Mouse (Mus musculus) lung, embryonic 15.5 days (tissue): ENCODE results near the gene Snrnp70. TPM values are rescaled to one million over a fixed set of nuclear protein-coding genes. Genes with fewer than 3 reads are reported as not detected.

ENCODE experiments used
- ATAC-seq: fragments of 200-750 bp; cut with Nextera tagmentation; 2 replicates; pipeline ENCODE4 v1.8.0; 2017; ENCODE audit warnings: moderate number of reproducible peaks, borderline replicate concordance; ENCODE audit not compliant: low FRiP score, low TSS enrichment; ENCODE audit errors: extremely low read depth
- H3K27ac ChIP-seq: fragments of 300-500 bp; sonication (generic); 2 replicates; pipeline ENCODE4 v1.5.1; 2015; ENCODE audit warnings: moderate library complexity, mild to moderate bottlenecking, inconsistent platforms
- H3K27me3 ChIP-seq: fragments of 300-500 bp; sonication (generic); 2 replicates; pipeline ENCODE4 v1.6.1; 2015; ENCODE audit warnings: inconsistent platforms
- H3K36me3 ChIP-seq: fragments of 300-500 bp; sonication (generic); 2 replicates; pipeline ENCODE4 v1.6.1; 2015; ENCODE audit warnings: inconsistent platforms
- H3K4me1 ChIP-seq: fragments of 300-500 bp; sonication (generic); 2 replicates; pipeline ENCODE4 v1.6.1; 2015; ENCODE audit warnings: inconsistent platforms
- H3K4me2 ChIP-seq: fragments of 300-500 bp; sonication (generic); 2 replicates; pipeline ENCODE4 v1.6.1; 2015; ENCODE audit warnings: inconsistent platforms, mild to moderate bottlenecking, moderate library complexity
- H3K4me3 ChIP-seq: fragments of 300-500 bp; sonication (generic); 2 replicates; pipeline ENCODE4 v1.5.1; 2015; ENCODE audit warnings: mild to moderate bottlenecking, inconsistent platforms
- H3K9ac ChIP-seq: fragments of 300-500 bp; sonication (generic); 2 replicates; pipeline ENCODE4 v1.6.1; 2015; ENCODE audit warnings: inconsistent platforms
- H3K9me3 ChIP-seq: fragments of 300-500 bp; sonication (generic); 2 replicates; pipeline ENCODE4 v1.6.1; 2016; ENCODE audit warnings: inconsistent platforms
- WGBS: fragments of 180-500 bp; shearing (Covaris S2); methylation state at CpG from one replicate; pipeline ENCODE4 v1.1.7; 2015; 5-methylcytosine and 5-hydroxymethylcytosine counted together
- polyA plus RNA-seq: library from polyadenylated mRNA; unstranded; fragments of >200 nt; fragmentation: Nextera tagmentation; extraction: Ambion mirVana; gene quantifications from 2 replicates; pipeline ENCODE4 v1.2.1, GENCODE M21; 2015

Gene Snrnp70
- polyA plus RNA-seq, 1 experiment from 2014 or later, result 224 TPM

DNA sequence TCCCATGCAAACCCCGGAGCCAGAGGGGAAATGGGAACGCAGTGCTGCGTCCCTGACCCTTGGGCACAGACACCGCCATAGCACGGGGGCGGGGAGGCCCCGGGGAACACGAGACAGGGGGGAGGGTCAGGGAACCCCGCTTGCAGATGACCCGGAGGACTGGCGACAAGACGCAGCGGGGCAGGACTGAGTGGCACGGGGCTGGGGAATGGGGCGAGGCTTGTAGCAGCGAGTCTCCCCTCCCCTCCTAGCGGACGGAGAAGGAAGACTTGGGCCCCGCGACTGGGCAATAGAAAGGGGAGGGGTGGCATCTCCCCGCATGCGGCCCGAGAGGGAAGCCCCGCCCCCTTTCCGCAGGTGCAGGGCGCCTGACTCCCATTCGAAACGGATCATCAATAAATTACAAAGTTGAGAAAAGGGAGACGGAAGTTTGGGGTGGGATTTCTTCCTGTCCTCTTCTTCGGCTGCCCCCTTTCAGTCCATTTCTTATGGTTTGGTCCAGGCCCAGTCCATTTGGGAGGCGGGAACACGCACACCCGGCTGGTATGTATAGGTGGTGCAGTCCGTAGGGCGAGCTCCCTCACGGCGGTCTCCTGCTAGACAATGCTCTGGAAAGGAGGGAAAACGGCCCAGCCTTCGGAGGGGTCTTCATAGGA is 56.0 kb downstream of the Snrnp70 start:
- Histone ChIP-seq H3K27me3 (no peaks in the 10 kb centered on the region), H3K4me3 (peak overlapping the region; percentile 55), H3K36me3 (no peaks in the 10 kb centered on the region), H3K9ac (peak overlapping the region; percentile 64), H3K4me1 (peaks cover 52% of the 10 kb centered on the region), H3K27ac (peak overlapping the region; percentile 70), H3K9me3 (no peaks in the 10 kb centered on the region), H3K4me2 (peak overlapping the region; percentile 91)
- 0% methylated on average over 35 of the region's 39 CpGs for WGBS
- peak; percentile 82 for ATAC-seq

DNA sequence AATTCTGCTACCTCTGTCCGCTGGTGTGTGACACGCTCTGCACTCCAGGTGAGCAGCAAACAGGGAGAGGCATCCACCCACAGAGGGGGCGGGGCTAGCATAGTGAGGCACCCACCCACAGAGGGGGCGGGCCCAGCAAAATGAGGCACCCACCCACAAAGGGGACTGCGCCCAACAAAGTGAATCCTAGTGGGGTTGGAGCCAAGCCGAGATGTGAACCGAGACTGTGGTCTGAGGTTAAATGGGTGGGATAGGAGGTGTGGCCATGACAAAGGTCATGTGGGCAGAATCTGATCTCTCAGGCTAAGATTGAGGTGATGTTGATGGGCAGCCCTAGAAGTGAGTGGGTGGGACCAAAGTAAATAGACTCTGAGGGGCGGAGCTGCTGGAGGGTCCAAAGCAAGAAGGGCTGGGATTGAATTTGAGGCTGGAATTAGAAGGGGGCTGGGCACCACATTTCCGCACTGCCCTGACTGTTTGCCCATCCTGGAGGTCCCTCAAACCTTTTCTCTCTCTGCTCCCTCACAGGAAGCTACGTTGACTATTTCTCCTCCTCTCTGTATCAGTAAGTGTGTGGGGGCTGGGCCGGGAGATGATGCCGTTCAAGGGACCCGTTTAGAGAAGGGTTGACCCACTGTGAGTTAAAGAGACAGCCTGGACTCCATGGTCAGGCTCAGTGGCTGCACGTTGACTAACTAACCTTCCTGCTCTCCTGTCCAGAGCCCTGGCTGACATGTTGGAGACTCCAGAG is 57.2 kb downstream of the Snrnp70 start:
- peak overlapping the region; percentile 55; the same call in 1 of the 2 replicates for H3K4me3 ChIP-seq
- H3K27me3 ChIP-seq, result no peaks in the 10 kb centered on the region
- peaks cover 57% of the 10 kb centered on the region for H3K4me1 ChIP-seq
- H3K9ac ChIP-seq, result no peak overlapping the region
- 3% methylated on average over 14 of the region's 14 CpGs for WGBS
- H3K27ac ChIP-seq, result peak overlapping the region; percentile 38; the same call in 1 of the 2 replicates
- ATAC-seq, result 0 out of 2 replicates have a peak, but pooled peaks have one; percentile 1
- H3K36me3 ChIP-seq, result no peaks in the 10 kb centered on the region
- H3K9me3 ChIP-seq, result no peaks in the 10 kb centered on the region
- H3K4me2 ChIP-seq, result peak overlapping the region; percentile 91

DNA sequence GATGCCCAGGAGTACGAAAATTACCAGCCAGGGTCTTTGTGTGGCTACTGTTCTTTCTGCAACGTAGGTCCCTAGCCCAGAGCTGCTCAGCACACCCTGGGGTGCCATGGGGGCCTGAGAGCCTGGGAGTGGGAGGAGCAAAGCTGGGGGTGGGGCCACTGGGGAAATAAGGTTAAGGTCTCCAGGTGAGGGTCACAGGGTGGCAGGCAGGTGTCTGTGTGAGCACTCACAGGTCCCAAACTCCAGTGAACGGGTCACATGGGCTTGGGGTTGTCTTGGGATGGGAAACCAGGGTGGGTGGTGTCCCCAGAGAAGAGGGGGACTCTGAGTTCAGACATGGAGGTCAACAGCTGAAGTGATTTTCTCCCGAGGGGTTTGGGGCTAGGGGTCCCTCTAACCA is 58.1 kb downstream of the Snrnp70 start:
- no peaks in the 10 kb centered on the region for H3K9me3 ChIP-seq
- no peak overlapping the region for H3K4me2 ChIP-seq
- H3K36me3 ChIP-seq, result no peaks in the 10 kb centered on the region
- no peak overlapping the region for H3K27ac ChIP-seq
- ATAC-seq, result no peak
- 14% methylated on average over 4 of the region's 4 CpGs for WGBS
- H3K4me3 ChIP-seq, result no peak overlapping the region
- no peak overlapping the region for H3K9ac ChIP-seq
- H3K4me1 ChIP-seq, result peaks cover 64% of the 10 kb centered on the region
- no peaks in the 10 kb centered on the region for H3K27me3 ChIP-seq

DNA sequence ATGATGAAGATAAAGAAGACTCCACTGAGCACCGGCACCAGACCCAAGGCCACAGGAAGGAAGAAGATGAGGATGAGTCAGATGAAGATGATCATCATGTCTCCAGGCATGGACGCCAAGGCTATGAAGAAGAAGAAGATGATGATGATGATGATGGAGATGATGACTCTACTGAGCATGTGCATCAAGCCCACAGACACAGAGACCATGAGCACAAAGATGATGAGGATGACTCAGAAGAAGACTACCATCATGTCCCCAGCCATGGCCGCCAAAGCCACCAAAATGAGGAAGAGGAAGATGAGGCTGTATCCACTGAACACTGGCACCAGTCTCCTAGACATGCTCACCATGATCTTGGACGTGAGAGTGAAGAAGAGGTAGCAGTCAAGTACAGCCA is 59.2 kb downstream of the Snrnp70 start:
- Histone ChIP-seq H3K4me3 (no peak overlapping the region), H3K9ac (no peak overlapping the region), H3K27me3 (no peaks in the 10 kb centered on the region), H3K27ac (no peak overlapping the region), H3K4me1 (peaks cover 67% of the 10 kb centered on the region), H3K4me2 (no peak overlapping the region), H3K36me3 (no peaks in the 10 kb centered on the region), H3K9me3 (no peaks in the 10 kb centered on the region)
- ATAC-seq, result no peak
- WGBS, result 87% methylated on average over 4 of the region's 4 CpGs

DNA sequence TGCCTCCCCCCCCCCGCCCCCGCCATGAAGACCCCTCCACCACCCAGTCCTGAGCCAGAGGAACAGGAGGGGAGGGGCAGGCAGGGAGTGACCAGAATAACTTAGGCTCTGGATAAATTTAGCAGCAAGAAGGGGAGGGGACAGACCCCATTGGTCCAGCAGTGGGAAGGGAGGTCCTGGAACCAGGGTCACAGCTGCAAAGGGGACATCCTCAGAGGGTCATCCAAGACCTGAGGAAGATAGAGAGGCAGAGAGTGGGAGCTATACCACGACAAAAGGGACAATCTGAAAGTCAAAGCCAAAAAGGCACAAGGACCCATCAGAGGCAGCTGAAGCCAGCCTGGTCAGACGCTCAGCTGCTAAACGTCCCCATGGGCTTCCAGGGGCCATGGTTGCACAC is 60.5 kb downstream of the Snrnp70 start, which contains the start of gene Hrc:
Gene Hrc (plus strand): TSS at position 235 of the 400 bp plus-strand sequence.
- no peak for ATAC-seq
- no peaks in the 10 kb centered on the region for H3K36me3 ChIP-seq
- no peak within 1 kb of the TSS for H3K9ac ChIP-seq
- peak within 1 kb of the TSS; percentile 85; the same call in 1 of the 2 replicates for H3K4me2 ChIP-seq
- H3K9me3 ChIP-seq, result no peaks in the 10 kb centered on the region
- H3K4me3 ChIP-seq, result no peak within 1 kb of the TSS
- H3K27me3 ChIP-seq, result no peaks in the 10 kb centered on the region
- 24% methylated on average over 5 of the region's 5 CpGs for WGBS
- peaks cover 55% of the 10 kb centered on the region for H3K4me1 ChIP-seq
- peak within 1 kb of the TSS; percentile 94; the same call in 1 of the 2 replicates for H3K27ac ChIP-seq

DNA sequence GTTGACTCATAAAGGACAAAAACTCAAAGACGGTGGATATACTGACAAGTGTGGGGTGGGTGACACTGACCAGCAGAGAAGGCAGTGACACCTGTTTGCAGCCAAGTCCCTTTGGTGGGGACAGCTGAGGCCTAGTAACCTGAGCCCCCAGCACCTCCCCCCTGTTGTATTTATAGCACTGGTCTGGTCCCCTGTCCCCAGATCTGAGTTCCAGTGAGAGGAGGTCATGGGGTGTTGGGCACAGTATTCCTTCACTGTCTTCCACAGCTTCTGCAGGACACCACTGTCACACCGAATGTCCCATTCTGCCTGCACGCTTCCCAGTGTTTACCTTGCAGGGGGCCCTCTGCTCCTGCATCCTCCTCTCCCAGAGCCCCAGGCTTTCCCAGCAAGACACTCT is 60.9 kb downstream of the Snrnp70 start:
- no peaks in the 10 kb centered on the region for H3K27me3 ChIP-seq
- WGBS, result 8% methylated on average over 3 of the region's 3 CpGs
- H3K36me3 ChIP-seq, result no peaks in the 10 kb centered on the region
- no peak for ATAC-seq
- H3K27ac ChIP-seq, result 0 out of 2 replicates have a peak overlapping the region, but pooled peaks have one; percentile 10
- no peak overlapping the region for H3K9ac ChIP-seq
- no peak overlapping the region for H3K4me3 ChIP-seq
- peak overlapping the region; percentile 85; the same call in 1 of the 2 replicates for H3K4me2 ChIP-seq
- no peaks in the 10 kb centered on the region for H3K9me3 ChIP-seq
- H3K4me1 ChIP-seq, result peaks cover 50% of the 10 kb centered on the region

DNA sequence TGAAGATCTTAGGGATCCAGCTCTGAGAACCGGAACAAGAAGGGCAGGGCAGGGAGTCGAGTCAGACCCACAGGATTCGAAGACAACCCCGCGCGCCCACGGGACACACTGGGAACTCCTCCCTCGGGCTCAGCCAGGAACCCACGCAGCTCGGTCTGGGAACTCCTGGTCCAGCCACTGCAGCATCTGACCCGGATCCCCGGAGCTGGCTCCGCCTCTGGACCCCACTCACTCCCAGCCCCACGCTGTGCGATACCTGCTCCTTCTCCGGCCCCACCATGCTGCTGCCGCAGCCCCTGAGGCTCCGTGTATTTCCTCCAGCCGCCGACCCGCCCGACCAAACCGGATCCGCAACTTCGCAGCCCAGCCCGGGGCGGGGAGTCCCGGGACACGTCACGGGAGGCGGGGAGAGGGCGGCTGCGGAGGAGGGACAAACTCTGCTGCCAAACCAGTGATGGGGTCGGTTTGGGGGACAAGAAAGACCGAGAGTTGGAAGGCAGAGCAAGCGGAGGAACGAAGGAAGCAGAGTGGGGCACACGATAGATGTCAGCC is 62.0 kb downstream of the Snrnp70 start, which contains the start of gene Trpm4:
Gene Trpm4 (minus strand): TSS at position 350 of the 552 bp plus-strand sequence.
- Histone ChIP-seq H3K9ac (peak within 1 kb of the TSS; percentile 72), H3K4me3 (peak within 1 kb of the TSS; percentile 63), H3K4me1 (peaks cover 39% of the 10 kb centered on the region), H3K27ac (peak within 1 kb of the TSS; percentile 94), H3K9me3 (no peaks in the 10 kb centered on the region), H3K27me3 (no peaks in the 10 kb centered on the region), H3K4me2 (peak within 1 kb of the TSS; percentile 85), H3K36me3 (no peaks in the 10 kb centered on the region)
- peak; percentile 78 for ATAC-seq
- WGBS, result under 1% methylated on average over 38 of the region's 38 CpGs

DNA sequence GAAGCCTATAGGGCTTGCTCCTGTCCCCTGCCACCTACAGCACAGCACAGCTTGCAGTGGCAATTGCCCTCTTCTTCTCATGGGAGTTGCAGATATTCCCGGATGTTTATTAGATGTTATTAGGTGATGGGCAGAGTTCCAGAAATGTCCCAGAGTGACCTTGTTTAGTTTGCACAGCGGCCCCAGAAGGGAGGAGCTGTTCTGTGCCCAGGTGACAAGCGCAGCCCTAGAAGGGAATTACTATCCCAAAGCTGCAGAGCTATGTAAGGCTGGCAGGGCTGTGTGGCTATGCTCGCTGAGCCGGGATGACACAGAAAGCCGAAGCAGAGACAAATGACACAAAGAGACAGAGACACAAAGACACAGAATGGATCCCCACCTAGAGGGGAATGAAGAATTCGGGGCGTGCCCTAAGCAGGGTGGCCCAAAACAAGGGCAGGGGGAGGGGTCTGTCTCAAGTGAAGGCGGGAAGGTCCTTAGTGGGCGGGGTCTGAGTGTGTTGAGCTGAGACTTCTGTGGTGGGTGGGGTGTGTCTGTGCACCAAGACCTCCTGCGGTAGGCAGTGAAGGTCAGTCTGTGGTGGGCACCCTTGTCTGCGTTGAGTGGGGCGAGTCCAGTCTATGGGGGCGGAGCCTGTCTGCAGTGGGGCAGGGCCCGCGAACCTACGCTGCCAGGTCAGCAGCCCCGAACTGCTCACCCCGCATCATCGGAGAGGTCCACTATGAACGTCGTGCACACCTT is 62.7 kb downstream of the Snrnp70 start:
- H3K27me3 ChIP-seq, result no peaks in the 10 kb centered on the region
- H3K4me3 ChIP-seq, result peak overlapping the region; percentile 63
- peak overlapping the region; percentile 94 for H3K27ac ChIP-seq
- 1% methylated on average over 22 of the region's 22 CpGs for WGBS
- H3K4me1 ChIP-seq, result peaks cover 33% of the 10 kb centered on the region
- peak overlapping the region; percentile 85 for H3K4me2 ChIP-seq
- H3K9me3 ChIP-seq, result no peaks in the 10 kb centered on the region
- no peaks in the 10 kb centered on the region for H3K36me3 ChIP-seq
- peak overlapping the region; percentile 72 for H3K9ac ChIP-seq
- ATAC-seq, result peak; percentile 64

DNA sequence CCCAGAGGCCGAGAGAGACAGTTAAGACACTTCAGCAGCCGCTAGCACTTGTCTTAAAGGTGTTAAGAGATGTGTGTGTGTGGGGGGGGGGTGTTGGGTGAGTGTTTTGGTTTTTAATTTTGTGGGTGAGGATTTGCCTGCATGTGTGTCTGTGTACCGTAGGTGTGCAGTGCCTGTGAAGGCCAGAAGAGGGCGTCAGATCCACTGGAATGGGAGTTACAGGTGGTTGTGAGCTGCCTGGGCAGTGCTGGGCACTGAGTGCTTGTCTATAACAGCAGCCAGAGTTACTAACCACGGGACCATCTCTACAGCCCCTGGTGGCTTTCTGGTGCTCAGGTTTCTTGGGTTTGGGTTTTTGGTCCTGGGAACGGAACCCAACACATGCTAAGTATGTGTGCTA is 64.0 kb downstream of the Snrnp70 start:
- no peak for ATAC-seq
- H3K27me3 ChIP-seq, result no peaks in the 10 kb centered on the region
- H3K9ac ChIP-seq, result no peak overlapping the region
- no peak overlapping the region for H3K4me3 ChIP-seq
- peaks cover 27% of the 10 kb centered on the region for H3K4me1 ChIP-seq
- H3K27ac ChIP-seq, result no peak overlapping the region
- 70% methylated on average over 6 of the region's 6 CpGs for WGBS
- H3K4me2 ChIP-seq, result no peak overlapping the region
- H3K9me3 ChIP-seq, result no peaks in the 10 kb centered on the region
- H3K36me3 ChIP-seq, result peaks cover 3% of the 10 kb centered on the region

DNA sequence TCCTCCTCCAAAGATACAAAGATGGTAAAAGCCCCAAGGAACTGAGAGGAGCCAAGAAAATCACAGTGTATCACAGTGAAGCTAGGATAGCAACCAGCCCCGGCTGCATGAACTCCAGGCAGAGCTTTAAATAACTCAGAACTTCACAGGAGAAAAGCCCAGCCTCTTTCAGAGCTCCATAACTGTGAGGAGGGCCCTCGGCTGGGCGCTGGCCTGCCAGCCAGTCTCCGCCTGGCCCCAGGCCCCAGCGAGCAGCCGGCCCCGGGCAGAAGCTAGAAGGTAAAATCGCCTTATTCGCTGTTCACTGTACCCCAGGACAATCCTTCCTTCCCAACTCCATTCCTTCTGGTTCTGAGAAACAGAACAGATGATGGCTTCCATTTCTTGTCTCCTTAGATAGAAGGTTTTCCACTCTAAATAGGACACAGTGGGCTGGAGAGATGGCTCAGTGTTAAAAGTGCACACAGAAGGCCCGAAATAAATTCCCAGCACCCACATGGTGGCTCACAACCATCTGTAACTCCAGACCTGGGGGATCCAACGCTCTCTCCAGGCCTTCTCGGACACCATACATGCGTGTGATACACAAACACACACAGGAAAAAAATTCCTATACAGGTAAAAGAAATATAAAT is 66.6 kb downstream of the Snrnp70 start:
- WGBS, result 78% methylated on average over 13 of the region's 13 CpGs
- H3K9ac ChIP-seq, result no peak overlapping the region
- H3K4me3 ChIP-seq, result no peak overlapping the region
- no peaks in the 10 kb centered on the region for H3K9me3 ChIP-seq
- no peak overlapping the region for H3K4me2 ChIP-seq
- H3K27me3 ChIP-seq, result no peaks in the 10 kb centered on the region
- H3K4me1 ChIP-seq, result peaks cover 13% of the 10 kb centered on the region
- H3K36me3 ChIP-seq, result peaks cover 21% of the 10 kb centered on the region
- ATAC-seq, result no peak
- H3K27ac ChIP-seq, result no peak overlapping the region
